Mouse (Mus musculus) heart, embryonic 13.5 days (tissue): ENCODE data around the gene Cdc27. TPM values are rescaled to one million over a fixed set of nuclear protein-coding genes. Genes with fewer than 3 reads are reported as not detected.

Experiments
- ATAC-seq: fragments of 200-750 bp; cut with Nextera tagmentation; 2 replicates; pipeline ENCODE4 v1.8.0; 2017; ENCODE audit warnings: moderate TSS enrichment; ENCODE audit not compliant: insufficient number of reproducible peaks, low FRiP score, low TSS enrichment; ENCODE audit errors: extremely low read depth
- H3K27ac ChIP-seq: fragments of 300-500 bp; sonication (generic); replicated peaks from 2 replicates; pipeline ENCODE4 v1.5.1; 2015; ENCODE audit warnings: moderate library complexity, mild to moderate bottlenecking, inconsistent platforms
- H3K27me3 ChIP-seq: fragments of 300-500 bp; sonication (generic); replicated peaks from 2 replicates; pipeline ENCODE4 v1.6.1; 2015; ENCODE audit warnings: mild to moderate bottlenecking, inconsistent platforms
- H3K36me3 ChIP-seq: fragments of 300-500 bp; sonication (generic); 2 replicates; pipeline ENCODE4 v1.6.1; 2015; ENCODE audit warnings: mild to moderate bottlenecking, inconsistent platforms
- H3K4me1 ChIP-seq: fragments of 300-500 bp; sonication (generic); 2 replicates; pipeline ENCODE4 v1.6.1; 2015; ENCODE audit warnings: inconsistent platforms
- H3K4me2 ChIP-seq: fragments of 300-500 bp; sonication (generic); 2 replicates; pipeline ENCODE4 v1.6.1; 2015; ENCODE audit warnings: inconsistent platforms, mild to moderate bottlenecking, moderate library complexity
- H3K4me3 ChIP-seq: fragments of 300-500 bp; sonication (generic); 2 replicates; pipeline ENCODE4 v1.5.1; 2015; ENCODE audit warnings: moderate library complexity, mild to moderate bottlenecking, inconsistent platforms
- H3K9ac ChIP-seq: fragments of 300-500 bp; sonication (generic); 2 replicates; pipeline ENCODE4 v1.6.1; 2015; ENCODE audit warnings: inconsistent platforms, mild to moderate bottlenecking, moderate library complexity
- H3K9me3 ChIP-seq: fragments of 300-500 bp; sonication (generic); 2 replicates; pipeline ENCODE4 v1.6.1; 2016; ENCODE audit warnings: inconsistent platforms
- WGBS: fragments of 180-500 bp; shearing (Covaris S2); methylation state at CpG from one replicate; pipeline ENCODE4 v1.1.7; 2015; ENCODE audit warnings: mixed read lengths; 5-methylcytosine and 5-hydroxymethylcytosine counted together
- polyA plus RNA-seq: library from polyadenylated mRNA; unstranded; fragments of >200 nt; fragmentation: Nextera tagmentation; extraction: Ambion mirVana; gene quantifications from 2 replicates; pipeline ENCODE4 v1.2.1, GENCODE M21; 2015

Cdc27 gene
- polyA plus RNA-seq, 1 experiment from 2014 or later = 31.7 TPM

- H3K27me3 ChIP-seq = no peaks in the 10 kb centered on the region
- peak overlapping the region; percentile 56 for H3K27ac ChIP-seq
- 93% methylated on average over 4 of the region's 4 CpGs for WGBS
- no peak overlapping the region for H3K9ac ChIP-seq
- H3K4me2 ChIP-seq = no peak overlapping the region
- no peaks in the 10 kb centered on the region for H3K36me3 ChIP-seq
- no peaks in the 10 kb centered on the region for H3K9me3 ChIP-seq
- no peak for ATAC-seq
- H3K4me3 ChIP-seq = no peak overlapping the region
- peaks cover 59% of the 10 kb centered on the region for H3K4me1 ChIP-seq
Observed at GRCm38 (mm10) chr11:104568326-104568725, 17.9 kb upstream of the Cdc27 start.

GRCm38 (mm10) chr11:104567736-104568135, 17.3 kb upstream of the Cdc27 start:
- peaks cover 58% of the 10 kb centered on the region for H3K4me1 ChIP-seq
- H3K9ac ChIP-seq = peak overlapping the region; percentile 59; the same call in 1 of the 2 replicates
- H3K27me3 ChIP-seq = no peaks in the 10 kb centered on the region
- 49% methylated on average over 9 of the region's 9 CpGs for WGBS
- no peak overlapping the region for H3K4me2 ChIP-seq
- H3K36me3 ChIP-seq = no peaks in the 10 kb centered on the region
- no peak for ATAC-seq
- H3K27ac ChIP-seq = peak overlapping the region; percentile 56
- H3K4me3 ChIP-seq = no peak overlapping the region
- H3K9me3 ChIP-seq = no peaks in the 10 kb centered on the region

- H3K4me1 ChIP-seq = peaks cover 56% of the 10 kb centered on the region
- H3K9me3 ChIP-seq = no peaks in the 10 kb centered on the region
- no peak for ATAC-seq
- 79% methylated on average over 2 of the region's 2 CpGs for WGBS
- H3K27ac ChIP-seq = 0 out of 2 replicates have a peak overlapping the region, but pooled peaks have one; percentile 25
- H3K9ac ChIP-seq = no peak overlapping the region
- H3K27me3 ChIP-seq = no peaks in the 10 kb centered on the region
- H3K4me3 ChIP-seq = no peak overlapping the region
- no peaks in the 10 kb centered on the region for H3K36me3 ChIP-seq
- H3K4me2 ChIP-seq = no peak overlapping the region
Observed at GRCm38 (mm10) chr11:104566796-104567195, 16.4 kb upstream of the Cdc27 start.

- 60% methylated on average over 6 of the region's 6 CpGs for WGBS
- Histone ChIP-seq H3K27me3 (no peaks in the 10 kb centered on the region), H3K4me2 (no peak overlapping the region), H3K4me1 (peaks cover 57% of the 10 kb centered on the region), H3K27ac (peak overlapping the region; percentile 25), H3K9ac (no peak overlapping the region), H3K9me3 (no peaks in the 10 kb centered on the region), H3K4me3 (no peak overlapping the region), H3K36me3 (no peaks in the 10 kb centered on the region)
- ATAC-seq = no peak
Observed at GRCm38 (mm10) chr11:104566097-104566496, 15.7 kb upstream of the Cdc27 start.

GRCm38 (mm10) chr11:104565172-104565571, 14.8 kb upstream of the Cdc27 start:
- no peaks in the 10 kb centered on the region for H3K9me3 ChIP-seq
- no peak overlapping the region for H3K27ac ChIP-seq
- H3K9ac ChIP-seq = no peak overlapping the region
- no peaks in the 10 kb centered on the region for H3K36me3 ChIP-seq
- no peak overlapping the region for H3K4me3 ChIP-seq
- 64% methylated on average over 9 of the region's 9 CpGs for WGBS
- H3K4me2 ChIP-seq = no peak overlapping the region
- no peaks in the 10 kb centered on the region for H3K27me3 ChIP-seq
- no peak for ATAC-seq
- H3K4me1 ChIP-seq = peaks cover 65% of the 10 kb centered on the region

- no peak for ATAC-seq
- Histone ChIP-seq H3K4me2 (no peak overlapping the region), H3K27me3 (no peaks in the 10 kb centered on the region), H3K27ac (peak overlapping the region; percentile 59; the same call in 1 of the 2 replicates), H3K36me3 (no peaks in the 10 kb centered on the region), H3K9me3 (no peaks in the 10 kb centered on the region), H3K4me1 (peaks cover 77% of the 10 kb centered on the region), H3K4me3 (no peak overlapping the region), H3K9ac (no peak overlapping the region)
- WGBS = 30% methylated on average over 1 of the region's 1 CpGs
Observed at GRCm38 (mm10) chr11:104563496-104563895, 13.1 kb upstream of the Cdc27 start.

- Histone ChIP-seq H3K27me3 (no peaks in the 10 kb centered on the region), H3K4me3 (no peak overlapping the region), H3K27ac (peak overlapping the region; percentile 88), H3K4me2 (peak overlapping the region; percentile 39), H3K9ac (0 out of 2 replicates have a peak overlapping the region, but pooled peaks have one; percentile 25), H3K4me1 (peaks cover 64% of the 10 kb centered on the region), H3K36me3 (no peaks in the 10 kb centered on the region), H3K9me3 (no peaks in the 10 kb centered on the region)
- 5% methylated on average over 2 of the region's 2 CpGs for WGBS
- 0 out of 2 replicates have a peak, but pooled peaks have one; percentile 31 for ATAC-seq
Observed at GRCm38 (mm10) chr11:104560971-104561370, 10.6 kb upstream of the Cdc27 start.

- H3K36me3 ChIP-seq = no peaks in the 10 kb centered on the region
- peak overlapping the region; percentile 88 for H3K27ac ChIP-seq
- H3K4me1 ChIP-seq = peaks cover 55% of the 10 kb centered on the region
- no peaks in the 10 kb centered on the region for H3K27me3 ChIP-seq
- peak overlapping the region; percentile 67 for H3K9ac ChIP-seq
- H3K4me3 ChIP-seq = no peak overlapping the region
- H3K4me2 ChIP-seq = 0 out of 2 replicates have a peak overlapping the region, but pooled peaks have one; percentile 39
- no peak for ATAC-seq
- H3K9me3 ChIP-seq = no peaks in the 10 kb centered on the region
- WGBS = 50% methylated on average over 4 of the region's 4 CpGs
Observed at GRCm38 (mm10) chr11:104558651-104559403, 8.4 kb upstream of the Cdc27 start.

GRCm38 (mm10) chr11:104558065-104558464, 7.6 kb upstream of the Cdc27 start:
- H3K27me3 ChIP-seq = no peaks in the 10 kb centered on the region
- H3K4me2 ChIP-seq = peak overlapping the region; percentile 39
- H3K4me3 ChIP-seq = no peak overlapping the region
- H3K4me1 ChIP-seq = peaks cover 49% of the 10 kb centered on the region
- no peaks in the 10 kb centered on the region for H3K9me3 ChIP-seq
- WGBS = 25% methylated on average over 4 of the region's 4 CpGs
- H3K9ac ChIP-seq = peak overlapping the region; percentile 65
- H3K27ac ChIP-seq = peak overlapping the region; percentile 88
- H3K36me3 ChIP-seq = no peaks in the 10 kb centered on the region
- ATAC-seq = no peak

- H3K27ac ChIP-seq = peak overlapping the region; percentile 96
- peak overlapping the region; percentile 98 for H3K4me3 ChIP-seq
- peak; percentile 67 for ATAC-seq
- peak overlapping the region; percentile 86 for H3K4me2 ChIP-seq
- peak overlapping the region; percentile 100 for H3K9ac ChIP-seq
- no peaks in the 10 kb centered on the region for H3K9me3 ChIP-seq
- under 1% methylated on average over 53 of the region's 53 CpGs for WGBS
- H3K27me3 ChIP-seq = no peaks in the 10 kb centered on the region
- peaks cover 13% of the 10 kb centered on the region; the same call in 1 of the 2 replicates for H3K36me3 ChIP-seq
- peaks cover 49% of the 10 kb centered on the region for H3K4me1 ChIP-seq
Observed at GRCm38 (mm10) chr11:104549438-104550405, 698 bp downstream of the Cdc27 start.

- Histone ChIP-seq H3K27me3 (no peaks in the 10 kb centered on the region), H3K9me3 (no peaks in the 10 kb centered on the region), H3K36me3 (peaks cover 26% of the 10 kb centered on the region), H3K4me3 (no peak overlapping the region), H3K4me2 (0 out of 2 replicates have a peak overlapping the region, but pooled peaks have one; percentile 86), H3K4me1 (peaks cover 55% of the 10 kb centered on the region), H3K27ac (no peak overlapping the region), H3K9ac (no peak overlapping the region)
- 76% methylated on average over 3 of the region's 3 CpGs for WGBS
- ATAC-seq = no peak
Observed at GRCm38 (mm10) chr11:104547502-104547901, 2.9 kb downstream of the Cdc27 start.
